Mouse (Mus musculus) frontal cortex, postnatal 36 days (tissue): Measurements from ENCODE around the gene Vcl.

ENCODE experiments used
- DNase-seq, 2 experiments: peaks; one replicate each; pipeline ENCODE4 v3.0.0; 2022; ENCODE audit warnings: low spot score in 2 of 2

The Vcl gene

DNA sequence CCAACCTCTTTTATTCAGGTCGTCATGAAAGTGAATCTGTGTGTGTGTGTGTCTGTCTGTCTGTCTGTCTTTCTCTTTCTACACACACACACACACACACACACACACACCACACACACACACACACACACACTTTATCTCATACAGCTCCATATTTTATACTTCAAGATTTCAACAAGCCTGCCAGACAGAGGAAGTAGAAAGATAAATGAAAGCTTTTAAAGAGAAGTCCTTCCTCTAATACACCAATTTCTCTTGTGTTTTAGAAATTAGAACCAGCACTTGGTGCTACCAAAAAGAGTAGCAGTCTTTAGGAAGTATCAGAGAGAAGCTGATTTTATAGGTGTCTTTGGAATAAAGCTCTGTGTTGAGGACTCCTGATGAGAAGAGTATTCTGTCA, 9.7 kb downstream of the Vcl start:
- DNase-seq = no peak

DNA sequence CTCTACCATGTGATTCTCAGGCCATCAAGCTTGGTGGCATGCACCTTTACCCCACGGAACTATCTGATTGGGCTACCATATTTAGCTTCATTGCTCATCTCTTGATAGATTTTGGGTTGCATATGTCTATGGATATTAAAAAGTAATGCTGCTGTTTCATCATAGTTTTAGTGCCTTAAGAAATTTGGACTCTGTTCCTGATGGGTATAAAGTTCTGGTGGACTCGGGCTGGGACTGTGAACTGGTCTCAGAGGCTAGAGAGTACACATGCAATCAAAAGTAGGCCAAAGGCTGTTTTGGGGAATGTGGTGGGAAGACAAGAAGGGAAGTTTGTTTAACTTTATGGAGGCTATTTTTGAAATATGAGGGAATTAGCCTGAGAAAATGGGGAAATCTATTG, 16.1 kb downstream of the Vcl start:
- DNase-seq = no peak

DNA sequence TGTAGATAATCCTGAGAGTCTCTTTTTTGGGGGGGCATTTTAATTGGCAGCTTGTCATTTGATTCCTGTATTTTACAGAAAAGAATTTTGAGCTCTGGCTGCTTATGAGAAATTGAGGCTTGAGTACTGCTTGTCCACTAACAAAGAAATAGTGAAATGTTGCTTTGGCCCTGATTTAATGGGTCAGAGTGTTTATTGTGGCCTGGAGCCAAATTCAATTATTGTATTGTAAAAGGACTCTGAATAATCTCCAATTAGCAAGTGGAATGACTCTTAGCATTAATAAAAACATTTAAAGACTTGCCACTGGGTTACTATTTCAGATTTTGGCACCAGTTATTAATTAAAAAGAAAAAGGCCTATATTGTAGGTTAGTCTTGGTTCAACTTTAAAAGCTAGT, 26.8 kb downstream of the Vcl start:
- no peak for DNase-seq

DNA sequence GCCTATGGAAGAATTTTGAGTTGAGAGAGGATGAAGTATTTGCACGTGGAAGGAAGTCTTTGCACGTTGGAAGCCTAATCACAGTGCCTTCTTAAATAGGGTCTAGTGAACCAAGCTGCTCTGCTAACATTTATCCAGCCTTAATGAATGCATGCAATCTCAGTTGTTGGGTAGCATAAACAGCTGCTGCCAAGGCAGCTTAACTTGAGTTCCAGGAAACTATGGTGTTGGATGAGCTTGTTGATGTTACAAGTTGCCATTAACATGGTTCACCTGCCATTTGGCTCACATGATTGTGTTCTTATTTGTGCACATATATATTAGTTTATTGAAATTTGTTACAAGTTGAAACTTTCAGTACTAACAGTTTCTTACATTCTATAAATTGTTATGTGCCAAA, 29.8 kb downstream of the Vcl start:
- no peak for DNase-seq

DNA sequence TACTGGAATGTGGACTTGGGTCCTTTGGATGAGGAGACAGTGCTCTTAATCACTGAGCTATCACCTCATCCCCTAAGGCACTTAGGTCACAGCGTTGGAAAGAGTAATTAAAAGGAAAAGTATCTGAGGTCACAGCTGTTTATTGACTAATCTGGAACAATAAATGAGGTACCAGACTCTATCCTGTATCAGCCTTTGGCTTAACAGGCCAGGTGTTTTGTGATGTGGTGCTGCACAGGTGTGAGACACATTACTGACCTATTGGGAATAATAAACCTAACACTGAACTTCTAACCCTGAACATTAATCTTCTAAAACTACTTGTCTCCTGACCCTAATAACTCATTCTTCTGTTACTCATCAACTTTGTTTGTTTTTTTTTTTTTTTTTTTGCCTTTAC, 33.3 kb downstream of the Vcl start:
- DNase-seq = no peak

DNA sequence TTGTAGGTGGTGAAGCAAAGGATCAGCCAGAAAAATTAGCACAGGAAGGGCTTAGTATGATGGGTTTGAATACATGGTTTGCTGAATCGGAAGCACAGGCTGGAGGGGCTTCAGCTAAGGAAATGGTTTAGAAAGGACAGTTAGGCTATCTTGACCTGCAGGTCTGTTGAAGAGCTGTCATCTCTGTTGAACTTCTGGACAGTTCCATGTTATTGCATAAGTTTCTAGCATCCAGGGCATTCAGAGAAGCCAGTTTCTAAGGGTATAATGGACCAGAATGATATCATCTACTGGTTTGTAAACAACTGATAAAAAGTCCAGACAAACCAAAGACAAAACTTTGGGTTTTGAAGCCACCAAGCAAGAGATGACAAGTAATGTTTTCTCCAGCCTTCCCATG, 33.7 kb downstream of the Vcl start:
- DNase-seq = no peak

DNA sequence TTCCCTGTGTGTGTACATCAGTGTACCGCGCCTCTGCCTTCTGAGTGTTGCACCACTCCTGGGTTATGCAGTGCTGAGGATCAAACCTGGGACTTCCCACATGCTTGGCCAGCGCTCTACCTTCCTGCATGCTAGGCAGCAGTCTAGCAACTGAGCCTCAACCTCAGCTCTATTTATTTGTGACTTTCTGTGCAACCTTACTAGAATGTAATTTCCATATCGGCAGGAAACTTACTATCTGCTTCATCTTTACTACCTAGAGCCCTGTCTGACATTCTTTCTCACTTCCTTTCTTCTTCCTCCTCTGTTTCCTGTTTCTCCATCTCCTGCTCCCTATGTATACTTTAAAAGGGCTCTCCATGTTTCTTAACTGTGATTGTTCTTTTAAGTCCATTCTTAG, 34.7 kb downstream of the Vcl start:
- no peak for DNase-seq

DNA sequence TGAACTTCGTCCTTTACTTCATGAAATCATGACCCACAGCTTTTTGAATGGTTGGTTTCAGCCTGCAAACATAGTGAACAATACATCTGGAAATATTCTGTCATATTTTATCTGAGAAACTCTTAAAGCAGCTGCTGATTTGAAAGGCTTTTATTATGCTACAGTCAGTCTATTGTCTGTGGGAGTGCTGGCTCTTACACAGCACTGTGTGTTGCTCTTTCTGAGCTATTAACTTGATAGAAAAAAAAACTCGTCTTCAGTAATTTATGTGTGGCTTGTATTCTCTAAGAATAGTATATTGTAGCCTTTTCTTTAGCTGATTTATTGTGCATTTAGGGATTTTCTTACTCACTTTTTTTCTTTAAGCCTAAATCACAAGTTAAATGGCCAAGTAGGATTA, 35.1 kb downstream of the Vcl start:
- no peak for DNase-seq

DNA sequence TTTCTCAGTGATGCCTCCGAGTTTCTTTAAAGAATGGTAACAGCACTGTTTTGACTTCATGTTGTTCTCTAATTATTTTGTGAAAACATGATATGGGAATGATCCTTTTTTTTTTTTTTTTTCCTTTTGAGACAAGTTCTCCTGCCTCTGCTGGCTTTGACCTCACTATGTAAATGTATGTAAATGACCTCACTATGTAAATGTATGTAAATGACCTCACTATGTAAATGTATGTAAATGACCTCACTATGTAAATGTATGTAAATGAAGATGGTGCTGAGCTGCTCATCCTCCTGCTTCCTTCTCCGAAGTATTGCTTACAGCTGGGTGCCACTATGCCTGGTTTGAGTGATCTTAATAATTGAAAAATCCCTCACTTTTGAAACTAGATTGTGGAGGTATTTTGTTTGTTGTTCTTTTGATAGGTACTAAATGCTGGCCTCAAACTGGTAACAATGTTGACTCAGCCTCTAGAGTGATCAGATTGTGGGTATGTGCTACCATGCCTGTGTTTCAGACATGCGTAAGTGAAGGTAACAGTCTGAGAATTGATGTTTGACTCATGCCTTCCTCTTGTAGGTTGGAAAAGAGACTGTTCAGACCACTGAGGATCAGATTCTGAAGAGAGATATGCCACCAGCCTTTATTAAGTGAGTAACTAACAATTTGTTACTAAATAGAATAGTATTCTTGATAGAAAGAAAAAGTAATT, 37.9 kb downstream of the Vcl start:
- DNase-seq = no peak

DNA sequence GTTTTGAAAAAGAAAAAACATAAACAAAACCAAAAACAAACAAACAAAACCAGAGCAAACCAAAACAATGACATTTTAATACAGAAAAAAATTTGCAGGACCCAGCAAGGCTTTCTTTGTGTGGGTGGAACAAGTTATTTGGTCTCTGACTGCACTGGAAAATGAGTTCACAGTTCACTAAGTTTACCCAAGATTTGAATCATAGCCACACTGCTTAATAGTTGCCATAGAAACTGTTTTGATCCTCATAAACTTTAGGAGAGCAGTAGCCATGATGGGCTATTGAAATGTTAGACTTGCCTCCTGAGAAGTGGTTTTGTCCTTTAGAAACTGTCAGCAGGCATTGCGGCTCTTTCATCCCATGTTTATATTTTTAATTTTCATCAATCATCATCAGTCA, 39.9 kb downstream of the Vcl start:
- no peak for DNase-seq

DNA sequence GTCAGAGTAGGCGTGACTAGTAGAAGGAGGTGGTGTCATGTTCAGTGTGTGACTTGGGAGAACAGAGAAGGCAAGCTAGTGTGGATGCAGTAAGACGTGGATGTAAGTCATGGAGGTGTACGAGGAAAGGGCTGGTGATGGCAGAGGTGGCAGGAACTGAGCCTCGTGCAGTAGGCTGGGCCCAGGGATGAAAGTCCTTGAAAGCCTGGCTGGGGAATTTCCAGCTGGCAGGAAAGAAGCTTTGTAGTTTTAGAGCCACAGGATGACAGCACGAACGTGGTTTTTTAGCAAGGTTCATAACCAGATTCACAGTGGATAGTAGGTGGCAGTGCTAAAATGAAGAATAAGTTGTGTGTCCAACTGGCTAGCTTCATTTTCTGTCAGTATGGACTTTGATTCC, 41.2 kb downstream of the Vcl start:
- DNase-seq = no peak

DNA sequence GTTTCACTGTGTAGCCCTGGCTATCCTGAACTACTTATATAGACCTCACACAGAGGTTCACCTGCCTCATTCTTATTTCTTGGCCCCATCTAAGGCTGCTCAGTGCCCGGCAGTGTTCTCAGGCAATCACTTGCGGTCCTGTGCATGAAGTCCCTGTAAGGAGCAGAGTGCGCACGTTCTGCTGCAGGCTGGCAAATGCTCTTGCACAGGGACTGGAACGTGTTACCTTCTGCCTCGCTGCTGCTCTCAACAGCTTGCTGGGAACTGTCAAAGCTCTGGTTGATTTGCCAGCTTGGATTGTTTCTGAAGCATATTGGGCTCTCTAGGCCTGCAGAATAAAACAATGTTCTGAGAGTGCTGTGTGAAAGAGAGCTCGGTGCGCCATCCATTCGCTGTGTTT, 41.7 kb downstream of the Vcl start:
- DNase-seq = peak; percentile 15 to 44

DNA sequence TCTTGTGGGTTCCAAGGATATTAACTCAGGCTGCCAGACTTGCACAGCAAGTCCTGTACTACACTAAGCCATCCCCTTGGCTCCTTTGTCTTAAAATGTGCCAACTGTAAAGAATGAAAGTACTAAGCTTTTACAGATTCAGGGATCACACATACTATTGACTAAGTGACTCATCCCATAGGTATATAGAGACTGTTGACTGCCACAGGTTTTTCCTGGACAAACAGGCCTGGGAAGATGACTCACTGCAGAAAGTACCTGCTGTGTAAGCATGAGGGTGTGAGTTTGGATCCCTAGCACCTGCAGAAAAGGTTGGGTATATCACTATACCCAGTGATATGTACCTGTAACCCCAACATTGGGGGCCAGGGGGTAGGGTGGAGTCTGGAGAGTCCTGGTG, 44.6 kb downstream of the Vcl start:
- no peak for DNase-seq

DNA sequence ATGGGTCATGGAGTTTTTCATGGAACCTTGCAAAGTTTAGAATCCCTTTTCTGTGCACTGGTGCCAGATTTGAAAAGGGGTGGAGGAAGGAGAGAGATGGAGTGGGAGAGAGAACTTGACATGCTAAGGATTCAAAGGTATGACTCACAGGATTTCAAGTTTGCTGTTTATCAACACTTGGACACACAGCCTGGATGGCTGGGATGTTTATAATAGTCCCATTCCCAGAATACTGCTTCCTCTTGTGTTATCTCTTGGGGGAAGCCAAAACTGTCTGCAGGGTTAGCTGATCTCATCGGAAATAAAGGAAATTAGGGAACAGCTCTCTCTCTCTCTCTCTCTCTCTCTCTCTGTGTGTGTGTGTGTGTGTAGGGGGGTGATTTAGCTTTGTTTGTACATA, 47.5 kb downstream of the Vcl start:
- DNase-seq = no peak

DNA sequence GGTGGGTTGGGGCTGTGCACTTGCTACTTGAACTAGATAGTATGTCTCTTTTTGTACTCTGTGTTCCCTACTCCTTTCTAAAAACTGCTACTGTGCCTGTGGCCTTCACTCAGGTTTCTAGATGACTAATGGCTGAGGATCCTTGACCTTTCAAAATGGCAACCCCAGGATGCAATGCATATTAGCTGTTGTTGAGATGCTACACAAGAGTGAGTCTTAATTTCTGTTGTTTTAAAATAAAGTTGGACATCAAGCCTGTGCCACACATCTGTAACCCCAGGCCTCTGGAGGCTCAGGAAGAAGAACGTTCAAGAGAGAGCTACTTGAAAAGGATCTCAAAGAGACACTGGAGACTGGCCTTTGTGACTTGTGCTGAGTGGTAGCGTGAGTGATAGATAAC, 48.5 kb downstream of the Vcl start:
- no peak for DNase-seq

DNA sequence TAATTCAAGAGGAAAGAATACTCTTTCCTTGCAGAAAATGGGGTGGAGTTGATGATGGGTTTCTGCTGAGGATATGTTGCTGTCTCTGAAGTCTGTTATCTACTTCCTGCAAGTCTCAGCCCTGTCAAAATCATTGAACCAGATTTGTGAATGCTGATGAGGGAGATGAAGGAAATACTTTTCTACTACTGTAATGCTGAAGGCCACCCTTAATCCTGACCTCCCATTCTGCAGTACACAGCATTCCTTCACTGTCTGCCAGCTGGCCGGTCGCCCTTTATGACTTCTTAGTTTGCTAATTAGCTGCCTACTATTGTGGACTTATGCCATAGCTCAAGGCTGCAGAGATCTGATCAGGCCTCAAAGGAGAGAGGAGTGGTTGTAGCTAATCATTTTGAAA, 54.6 kb downstream of the Vcl start:
- DNase-seq = peak; percentile 11 to 51

DNA sequence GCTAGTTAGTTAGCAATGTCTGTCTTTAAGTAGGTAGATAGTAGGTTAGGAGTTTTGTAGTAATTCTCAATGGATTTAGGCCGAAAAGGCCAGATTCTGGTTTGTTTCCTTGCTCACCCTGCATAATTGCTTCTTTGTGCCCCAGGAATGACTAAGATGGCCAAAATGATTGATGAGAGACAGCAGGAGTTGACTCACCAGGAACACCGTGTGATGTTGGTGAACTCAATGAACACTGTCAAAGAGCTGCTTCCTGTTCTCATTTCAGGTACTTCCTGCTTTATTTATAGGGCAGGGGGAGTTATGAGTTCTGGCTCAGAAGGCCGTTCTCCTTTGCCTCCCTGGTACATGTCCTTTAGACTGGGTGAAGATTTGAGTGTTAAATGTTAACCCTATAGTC, 56.3 kb downstream of the Vcl start:
- DNase-seq = no peak

DNA sequence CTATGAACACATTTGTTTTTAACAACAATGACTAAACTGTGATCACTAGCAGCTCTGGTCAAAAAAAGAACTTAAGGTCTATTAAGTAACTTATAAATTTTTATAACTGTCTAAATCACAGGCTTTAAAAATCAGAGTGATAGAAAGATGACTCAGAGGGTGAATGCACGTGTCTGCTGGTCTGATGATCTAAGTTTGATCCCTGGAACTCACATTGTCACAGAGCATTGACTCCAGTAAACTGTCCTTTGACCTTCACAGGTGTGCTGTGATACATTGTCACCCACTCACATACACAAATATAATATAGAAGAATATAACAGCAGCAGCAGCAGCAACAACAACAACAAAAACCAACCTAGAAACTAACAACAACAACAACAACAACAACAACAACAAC, 62.3 kb downstream of the Vcl start:
- DNase-seq = no peak

DNA sequence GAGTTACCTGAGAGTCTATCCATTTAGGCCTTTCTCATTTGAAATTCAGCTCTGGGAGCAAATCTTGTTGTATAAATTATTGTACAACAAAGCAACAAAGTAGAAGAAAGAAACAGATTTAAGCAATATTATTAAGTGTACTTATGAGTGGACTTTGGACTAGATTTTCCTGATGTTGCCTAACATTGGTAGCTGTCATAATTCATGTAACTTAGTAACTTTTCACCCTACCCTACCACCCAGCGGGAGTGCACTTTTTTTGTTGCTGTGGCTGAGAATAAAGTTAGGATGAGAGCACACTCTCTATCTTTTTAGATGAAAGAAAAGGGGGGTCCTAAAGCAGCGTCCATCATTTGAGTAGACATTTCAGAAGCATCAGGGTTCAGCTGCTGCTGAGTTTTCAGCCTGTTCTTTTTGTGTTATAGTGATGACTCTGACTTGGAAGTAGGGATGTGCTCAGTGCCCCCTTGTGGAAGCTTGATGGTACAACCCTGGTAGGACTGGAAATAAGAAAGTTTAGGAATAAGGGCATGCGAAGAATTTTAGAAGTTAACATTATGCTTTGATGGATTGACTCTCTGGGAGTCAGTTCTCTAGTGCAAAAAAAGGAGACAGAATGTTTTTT, 64.0 kb downstream of the Vcl start:
- peak; percentile 21 to 56 for DNase-seq

DNA sequence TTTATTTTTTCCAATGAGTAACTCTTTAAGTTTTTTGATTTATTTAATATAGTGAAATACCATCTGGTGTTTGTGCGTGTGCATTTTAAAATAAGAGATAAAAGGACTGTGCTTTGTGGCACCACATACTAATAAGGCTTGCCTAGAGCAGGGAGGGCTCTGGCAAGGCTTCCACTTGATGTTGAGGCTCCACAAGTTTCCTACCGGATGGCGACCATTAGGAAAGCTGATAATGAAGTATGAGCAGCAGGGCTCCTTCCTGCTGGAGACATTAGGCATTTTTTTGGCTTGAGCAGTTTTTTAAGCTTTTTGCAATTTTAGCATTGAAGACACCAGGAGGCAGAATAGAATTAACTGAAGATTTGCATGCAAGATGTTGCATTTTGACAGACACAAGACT, 65.3 kb downstream of the Vcl start:
- DNase-seq = no peak

DNA sequence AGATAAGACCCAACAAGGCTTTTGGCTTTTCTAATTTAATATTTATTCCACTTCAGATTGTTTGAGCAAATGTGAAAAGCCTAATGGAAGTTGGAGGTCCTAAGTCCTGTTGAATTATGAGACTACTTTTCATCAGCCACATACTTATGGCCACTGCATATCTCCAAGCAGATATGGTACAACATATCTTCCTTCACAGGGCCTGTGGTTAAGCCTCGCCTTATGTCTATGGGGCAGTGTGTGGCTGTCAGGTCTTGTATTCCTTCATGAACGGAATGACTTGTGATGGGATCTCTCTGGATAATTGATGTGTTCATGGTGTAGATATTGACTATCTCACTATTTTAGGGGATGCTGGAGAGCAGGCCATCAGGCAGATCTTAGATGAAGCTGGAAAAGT, 66.3 kb downstream of the Vcl start:
- no peak for DNase-seq

DNA sequence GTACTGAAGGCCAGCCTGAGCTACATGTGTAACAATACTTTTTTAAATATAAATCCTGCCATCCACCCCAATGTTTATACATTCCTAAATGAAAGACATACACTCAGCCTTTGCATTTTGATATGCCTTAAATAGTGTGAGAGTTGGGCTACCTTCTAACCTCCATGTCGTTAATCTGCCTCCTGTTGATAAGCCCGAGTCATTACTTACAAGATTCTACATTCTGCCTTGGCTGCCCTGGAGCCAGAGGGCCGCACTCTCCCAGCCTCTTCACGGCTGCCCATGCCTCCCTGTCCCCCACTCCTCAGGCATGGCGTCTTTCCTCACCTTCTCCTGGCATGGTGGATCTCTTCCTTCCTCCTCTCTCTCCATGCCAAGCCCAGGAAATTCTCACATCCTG, 67.2 kb downstream of the Vcl start:
- no peak for DNase-seq

DNA sequence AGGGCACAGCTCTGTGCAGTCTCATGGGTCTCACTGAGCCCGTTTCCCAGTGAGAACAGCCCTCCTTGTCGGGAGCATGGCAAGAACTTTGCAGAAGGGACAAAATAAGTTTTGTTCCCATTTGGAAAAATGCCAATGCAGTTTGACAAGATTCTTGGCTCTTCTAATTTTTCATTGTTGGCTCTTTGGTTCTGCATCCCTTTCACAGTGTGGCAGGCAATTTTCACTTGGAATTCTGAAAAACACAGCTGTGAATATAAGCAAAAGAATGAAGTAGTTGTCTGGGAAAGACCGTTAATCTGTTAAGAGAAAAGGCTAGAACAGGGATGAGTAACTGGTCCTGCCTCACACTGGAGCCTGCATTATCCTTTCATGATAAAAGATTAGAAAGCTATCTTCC, 68.3 kb downstream of the Vcl start:
- no peak for DNase-seq

DNA sequence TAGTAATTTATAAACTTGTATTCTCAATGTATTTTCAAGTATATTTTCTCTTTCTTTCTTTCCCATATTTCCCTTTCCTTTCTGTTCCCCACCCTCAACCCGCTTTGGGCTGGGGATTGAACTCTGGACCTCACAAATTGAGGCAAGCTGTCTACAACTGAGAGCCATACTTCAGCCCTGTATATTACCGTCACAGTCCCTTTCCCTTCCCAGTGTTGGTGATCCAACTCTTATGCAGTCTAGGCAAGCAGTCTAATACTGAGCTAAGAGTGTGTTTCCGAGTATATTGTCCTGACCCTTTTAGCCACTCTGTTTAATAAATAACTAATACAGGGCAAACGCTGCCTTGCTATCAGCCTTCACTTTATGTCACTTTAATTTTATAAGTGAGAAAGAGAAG, 70.4 kb downstream of the Vcl start:
- no peak for DNase-seq
